Mouse (Mus musculus): Measurements from ENCODE around the gene Cep19.
A peak's percentile ranks its signal among the peaks of the same experiment; 100 is the strongest.

Cep19 gene

DNA sequence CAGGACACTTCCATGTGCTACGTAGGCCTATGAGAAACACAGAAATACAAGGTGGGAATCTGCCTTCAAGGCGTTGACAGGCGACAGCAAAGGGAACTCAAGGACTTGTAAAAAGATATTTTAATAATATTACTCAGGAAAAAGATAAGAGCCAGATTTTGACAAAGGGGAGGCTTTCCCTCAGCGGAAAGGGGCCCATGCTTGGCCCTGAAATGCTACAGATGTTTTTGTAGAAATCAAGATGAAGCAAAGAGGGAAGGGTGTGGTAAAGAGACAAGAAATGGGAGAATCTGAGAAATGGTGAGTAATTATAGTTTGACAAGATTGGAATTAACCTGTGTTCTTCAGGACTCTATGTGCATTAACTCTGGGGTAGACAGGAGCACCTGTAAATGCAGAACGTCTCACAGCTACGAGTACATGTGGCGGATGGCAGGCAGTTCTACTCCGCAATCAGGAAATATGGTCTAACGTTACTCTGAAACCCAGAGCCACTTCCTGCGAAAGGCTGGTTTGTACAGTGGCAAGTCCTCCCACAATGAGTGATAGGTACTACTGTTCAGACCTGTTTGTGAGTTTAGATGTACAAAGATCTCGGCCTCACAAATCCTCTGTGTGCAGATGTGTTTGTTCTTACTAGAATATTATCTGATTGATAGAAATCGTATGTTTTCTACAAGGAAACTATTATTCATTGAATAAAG lies 7.9 kb downstream of the Cep19 start:
- DNase-seq (ENCODE audit: low read depth) = peak; percentile 90

DNA sequence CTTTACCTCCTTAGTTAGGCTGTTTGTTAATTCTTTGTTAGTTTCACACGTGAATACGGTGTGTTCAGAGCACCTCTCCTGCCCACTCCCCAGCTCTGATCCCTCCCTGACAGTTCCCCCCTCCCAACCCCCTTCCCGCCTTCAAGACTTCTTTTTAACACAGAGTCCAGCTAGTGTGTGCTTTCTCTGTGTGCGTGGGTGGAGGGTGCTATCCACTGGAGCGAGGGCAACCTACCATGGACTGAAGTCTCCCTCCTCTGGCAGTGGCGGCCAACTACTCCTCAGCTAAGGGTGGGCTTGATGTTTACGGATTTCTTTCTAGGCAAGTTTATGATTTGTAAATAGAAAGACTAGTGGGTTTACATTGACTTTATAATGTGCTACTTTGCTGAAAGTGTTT lies 8.6 kb downstream of the Cep19 start:
- peak; percentile 79 for DNase-seq (ENCODE audit: low read depth)

DNA sequence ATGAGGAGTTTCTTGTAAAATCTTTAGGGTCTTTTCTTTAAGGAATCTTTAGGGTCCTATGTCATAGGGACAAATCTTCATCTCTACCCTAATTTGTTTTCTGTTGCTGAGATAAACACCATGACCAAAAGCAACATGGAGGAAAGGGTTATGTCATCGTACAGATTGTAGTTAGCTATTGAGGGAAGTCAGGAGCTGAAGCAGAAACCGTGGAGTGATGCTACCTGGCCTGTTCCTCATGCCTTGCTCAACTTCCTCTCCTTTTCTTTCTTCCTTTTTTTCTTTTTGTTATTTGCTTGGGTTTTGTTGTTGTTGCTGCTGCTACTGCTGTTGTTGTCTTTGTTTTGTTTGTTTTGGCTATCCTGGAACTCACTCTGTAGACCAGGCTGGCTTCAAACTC lies 9.0 kb downstream of the Cep19 start:
- peak; percentile 61 for DNase-seq (ENCODE audit: low read depth)

GRCm38 (mm10) chr16:32110951-32111699 lies 11.5 kb downstream of the Cep19 start:
- DNase-seq (ENCODE audit: low read depth) = peak; percentile 83

- peak; percentile 85 for DNase-seq (ENCODE audit: low read depth)
These were observed 14.1 kb downstream of the Cep19 start for GRCm38 (mm10) chr16:32113541-32114218.

DNA sequence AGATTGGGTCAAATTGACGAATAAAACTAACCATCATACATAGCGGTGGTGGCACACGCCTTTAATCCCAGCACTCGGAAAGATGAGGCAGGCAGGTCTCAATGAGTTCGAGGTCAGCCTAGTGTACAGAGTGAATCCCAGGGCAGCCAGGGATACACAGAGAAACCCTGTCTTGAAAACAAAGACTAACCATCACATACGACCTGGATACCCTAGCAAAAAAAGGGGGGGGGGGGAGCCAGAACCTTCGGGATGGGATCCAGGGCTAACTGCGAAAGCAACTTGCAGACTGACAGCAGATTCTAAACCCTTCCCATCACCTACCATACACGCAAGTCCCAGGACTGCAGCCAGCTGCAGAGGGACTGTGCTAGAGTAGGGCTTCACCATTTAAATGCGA lies 14.8 kb downstream of the Cep19 start:
- DNase-seq (ENCODE audit: low read depth) = no peak

GRCm38 (mm10) chr16:32114968-32115695 lies 15.5 kb downstream of the Cep19 start:
- peak; percentile 91 for DNase-seq (ENCODE audit: low read depth)

DNA sequence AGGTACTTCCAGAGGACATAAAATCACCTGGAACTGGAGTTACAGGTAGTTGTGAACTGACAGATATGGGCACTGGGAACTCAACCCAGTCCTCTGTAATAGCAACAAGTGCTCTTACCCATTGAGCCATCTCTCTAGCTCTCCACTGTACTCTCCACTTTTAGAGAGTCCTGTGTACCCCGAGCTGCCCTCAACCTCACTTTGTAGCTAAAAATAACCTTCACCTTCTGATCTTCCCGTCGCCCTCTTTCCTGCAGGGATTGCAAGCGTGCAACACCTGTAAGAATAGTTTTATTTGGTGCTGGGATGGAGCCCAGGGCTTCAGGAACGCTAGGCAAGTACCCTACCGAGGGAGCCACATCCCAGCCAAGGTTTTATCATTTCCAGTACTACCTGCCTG lies 16.2 kb downstream of the Cep19 start:
- no peak for DNase-seq (ENCODE audit: low read depth)

DNA sequence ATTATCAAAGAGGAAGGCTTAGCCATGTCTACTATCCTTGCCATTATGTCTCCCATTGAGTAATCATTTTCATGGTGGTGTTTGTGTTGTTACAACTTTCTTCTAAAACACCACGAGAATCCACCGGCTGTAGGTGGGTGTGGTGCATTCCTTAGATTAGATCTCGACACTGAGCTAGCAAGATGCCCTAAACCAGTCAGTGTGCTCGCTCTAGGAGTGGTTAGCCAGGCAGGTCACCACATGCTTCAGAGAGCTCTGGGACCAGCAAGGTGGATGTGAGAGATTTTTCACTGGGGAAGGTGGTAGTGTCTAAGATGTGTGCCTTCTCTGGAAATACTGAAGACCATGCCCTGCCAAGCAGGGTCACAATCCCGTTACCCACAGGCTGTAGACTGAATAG lies 16.6 kb downstream of the Cep19 start:
- DNase-seq (ENCODE audit: low read depth) = peak; percentile 56

GRCm38 (mm10) chr16:32120454-32120853 lies 20.9 kb downstream of the Cep19 start:
- DNase-seq (ENCODE audit: low read depth) = no peak

GRCm38 (mm10) chr16:32124020-32124419 lies 24.4 kb downstream of the Cep19 start:
- DNase-seq (ENCODE audit: low read depth) = no peak

- peak; percentile 76 for DNase-seq (ENCODE audit: low read depth)
These were observed 25.1 kb downstream of the Cep19 start for GRCm38 (mm10) chr16:32124444-32125335.

GRCm38 (mm10) chr16:32125364-32125763 lies 25.8 kb downstream of the Cep19 start:
- peak; percentile 28 for DNase-seq (ENCODE audit: low read depth)

DNA sequence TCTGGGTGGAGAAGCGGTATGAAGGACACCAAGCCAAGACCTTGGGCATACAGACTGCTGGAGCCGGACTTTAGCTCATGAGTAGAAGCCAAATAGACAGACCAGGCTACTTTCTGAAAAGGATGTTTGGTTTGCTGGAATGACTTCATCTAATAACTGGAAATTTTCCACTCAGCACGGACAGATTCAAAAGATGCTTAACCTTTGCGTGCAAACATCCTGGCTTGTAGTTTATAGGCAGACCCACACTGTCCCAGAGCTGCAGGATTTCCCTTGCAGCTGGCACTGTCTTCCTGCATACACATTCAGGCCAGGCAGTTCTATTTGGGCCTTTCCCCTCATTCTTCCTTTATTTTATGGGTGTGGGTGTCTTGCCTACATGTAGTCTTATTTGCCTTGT lies 27.4 kb downstream of the Cep19 start:
- DNase-seq (ENCODE audit: low read depth) = no peak

DNA sequence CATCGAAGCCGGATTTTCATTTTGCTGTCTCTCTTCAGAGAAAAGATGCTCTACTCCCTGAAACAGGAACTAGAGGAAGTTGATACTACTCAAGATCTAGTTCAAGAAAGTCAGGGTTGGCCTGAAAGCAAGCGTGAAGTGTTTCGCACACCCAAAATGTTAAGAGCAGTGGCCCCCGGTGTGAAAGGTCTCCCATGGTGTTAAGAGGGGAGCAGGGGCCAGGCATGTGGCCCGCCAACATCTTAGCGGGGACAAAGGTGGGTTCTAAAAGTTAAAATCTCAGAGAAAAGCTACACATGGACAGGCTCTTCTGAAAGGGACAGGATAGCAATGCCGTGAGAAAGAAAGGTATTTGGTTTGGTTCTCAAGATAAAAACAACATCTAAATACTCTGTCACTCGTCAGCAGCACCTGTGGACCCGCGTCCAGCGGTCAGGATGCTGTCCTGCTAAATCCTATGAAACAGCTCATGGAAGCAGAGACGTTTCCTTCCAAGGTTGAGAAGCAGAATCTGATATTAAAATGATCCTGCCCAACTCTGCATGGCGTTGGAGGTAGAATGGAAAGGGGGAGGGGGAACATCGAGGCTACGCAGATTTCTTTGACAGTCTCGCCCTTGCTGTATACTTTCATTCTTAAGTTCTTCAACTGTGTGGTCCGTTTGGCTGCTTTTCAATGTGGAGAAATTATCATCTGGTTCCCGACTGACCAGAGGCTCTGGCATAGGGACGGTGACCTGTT lies 30.0 kb downstream of the Cep19 start:
- peak; percentile 73 for DNase-seq (ENCODE audit: low read depth)

GRCm38 (mm10) chr16:32130190-32130826 lies 30.7 kb downstream of the Cep19 start:
- peak; percentile 89 for DNase-seq (ENCODE audit: low read depth)

GRCm38 (mm10) chr16:32133148-32133547 lies 33.5 kb downstream of the Cep19 start:
- no peak for DNase-seq (ENCODE audit: low read depth)

DNA sequence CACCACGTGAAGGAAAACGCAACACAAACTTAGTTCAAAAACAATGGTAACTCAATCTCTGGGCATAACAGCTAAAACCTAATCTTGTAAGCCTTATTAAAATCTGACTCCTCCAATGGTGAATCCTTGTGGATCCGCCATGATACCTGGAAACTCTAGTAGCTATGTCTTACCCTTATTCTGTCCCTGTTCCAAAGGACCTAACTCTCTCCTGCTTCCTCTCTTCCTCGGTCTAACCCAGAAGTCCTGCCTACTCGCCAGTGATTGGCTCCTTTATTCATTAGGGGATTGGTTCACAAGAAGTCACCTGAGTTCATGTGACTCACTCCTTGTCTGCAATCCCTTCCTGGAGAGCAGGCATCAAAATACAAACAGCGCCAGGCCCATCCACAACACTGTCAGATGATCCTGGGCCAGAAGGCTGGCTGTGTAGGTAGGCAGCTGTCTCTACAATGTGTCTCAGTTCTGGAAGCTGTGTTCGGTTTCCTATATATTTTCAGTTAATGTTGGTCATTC lies 36.3 kb downstream of the Cep19 start:
- no peak for DNase-seq (ENCODE audit: low read depth)

DNA sequence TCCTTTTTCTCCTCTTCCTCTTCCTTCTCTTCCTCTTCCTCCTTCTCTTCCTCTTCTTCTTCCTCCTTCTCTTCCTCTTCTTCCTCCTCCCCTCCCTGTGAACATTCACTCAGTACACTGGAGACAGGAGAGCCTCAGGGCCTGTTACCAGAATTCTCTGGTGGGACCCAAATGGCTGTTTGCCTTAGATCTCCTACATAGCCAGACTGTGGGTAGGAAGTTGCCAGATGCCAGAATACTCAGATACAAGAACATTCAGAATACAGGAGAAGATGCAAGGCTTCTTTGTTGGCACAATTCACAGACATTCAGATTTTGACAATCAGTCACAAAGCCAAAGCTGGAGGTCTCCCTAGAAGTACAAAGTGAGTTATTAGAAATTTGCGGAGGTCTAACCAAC lies 39.4 kb downstream of the Cep19 start:
- DNase-seq (ENCODE audit: low read depth) = no peak

DNA sequence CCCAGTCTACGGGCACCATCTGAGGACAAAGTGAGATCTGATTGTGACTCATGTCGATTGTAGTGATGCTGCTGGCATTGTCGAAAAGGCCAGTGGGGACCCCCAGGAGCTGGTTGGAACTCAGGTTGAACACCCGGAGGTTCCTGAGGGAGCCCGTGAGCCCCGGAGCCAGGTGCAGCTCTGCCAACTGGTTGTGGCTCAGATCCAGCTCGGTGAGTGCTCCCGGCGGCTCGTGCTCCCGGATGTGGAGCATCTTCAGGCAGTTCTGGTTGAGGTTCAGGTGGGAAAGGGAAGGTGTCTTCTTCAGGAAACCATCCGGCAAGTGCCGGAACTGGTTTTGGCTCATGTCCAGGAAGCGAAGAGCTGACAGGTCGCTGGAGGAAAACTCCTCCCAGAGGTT lies 44.2 kb downstream of the Cep19 start:
- no peak for DNase-seq (ENCODE audit: low read depth)
